Mouse (Mus musculus): ENCODE results near the gene Tomm40l.

- TF ChIP-seq CTCF (conservative IDR thresholded peaks at IDR 0.05; ENCODE audit: insufficient read depth, insufficient read length, low read depth, low read length), result peak; percentile 77
- TF ChIP-seq POLR2A (IDR thresholded peaks at IDR 0.05; ENCODE audit: low read depth, low read length), result no peak
These were observed 33.9 kb upstream of the Tomm40l start for GRCm38 (mm10) chr1:171256095-171256818.

Measured in kidney, adult 2 months (tissue).